Mouse (Mus musculus): Measurements from ENCODE around the gene Snx30.
A peak's percentile ranks its signal among the peaks of the same experiment; 100 is the strongest.

Gene Snx30

GRCm38 (mm10) chr4:59876570-59876969, 70.9 kb downstream of the Snx30 start:
- DNase-seq = no peak

GRCm38 (mm10) chr4:59877025-59877424, 71.4 kb downstream of the Snx30 start:
- no peak for DNase-seq

GRCm38 (mm10) chr4:59878595-59878994, 73.0 kb downstream of the Snx30 start:
- no peak for DNase-seq

GRCm38 (mm10) chr4:59879444-59879843, 73.8 kb downstream of the Snx30 start:
- DNase-seq = peak; percentile 52

GRCm38 (mm10) chr4:59880725-59881124, 75.1 kb downstream of the Snx30 start:
- DNase-seq = no peak

GRCm38 (mm10) chr4:59881210-59881609, 75.6 kb downstream of the Snx30 start:
- DNase-seq = no peak

GRCm38 (mm10) chr4:59884136-59884696, 78.6 kb downstream of the Snx30 start:
- DNase-seq = no peak

- no peak for DNase-seq
Measured at GRCm38 (mm10) chr4:59886281-59886680, 80.6 kb downstream of the Snx30 start.

- DNase-seq = no peak
Measured at GRCm38 (mm10) chr4:59887011-59887410, 81.4 kb downstream of the Snx30 start.

- DNase-seq = no peak
Measured at GRCm38 (mm10) chr4:59888014-59888413, 82.4 kb downstream of the Snx30 start.

- DNase-seq = no peak
Measured at GRCm38 (mm10) chr4:59890086-59890600, 84.5 kb downstream of the Snx30 start.

GRCm38 (mm10) chr4:59891723-59892416, 86.2 kb downstream of the Snx30 start:
- DNase-seq = no peak

- DNase-seq = no peak
Measured at GRCm38 (mm10) chr4:59892731-59893130, 87.1 kb downstream of the Snx30 start.

GRCm38 (mm10) chr4:59894415-59894814, 88.8 kb downstream of the Snx30 start:
- DNase-seq = no peak

GRCm38 (mm10) chr4:59894977-59895575, 89.4 kb downstream of the Snx30 start:
- no peak for DNase-seq

- no peak for DNase-seq
Measured at GRCm38 (mm10) chr4:59896000-59896399, 90.4 kb downstream of the Snx30 start.

GRCm38 (mm10) chr4:59897814-59898520, 92.3 kb downstream of the Snx30 start:
- DNase-seq = no peak

- no peak for DNase-seq
Measured at GRCm38 (mm10) chr4:59898521-59898919, 92.9 kb downstream of the Snx30 start.

- no peak for DNase-seq
Measured at GRCm38 (mm10) chr4:59901810-59902209, 96.2 kb downstream of the Snx30 start.

GRCm38 (mm10) chr4:59902547-59902946, 96.9 kb downstream of the Snx30 start:
- DNase-seq = no peak

GRCm38 (mm10) chr4:59907092-59907491, 101.5 kb downstream of the Snx30 start:
- no peak for DNase-seq

GRCm38 (mm10) chr4:59907657-59908230, 102.1 kb downstream of the Snx30 start:
- DNase-seq = no peak

- no peak for DNase-seq
Measured at GRCm38 (mm10) chr4:59908785-59909184, 103.1 kb downstream of the Snx30 start.

All from layer of hippocampus, adult 9-11 months (tissue).